Mouse (Mus musculus): ENCODE results near the gene Hsf5. TPM values are rescaled to one million over a fixed set of nuclear protein-coding genes. Genes with fewer than 3 reads are reported as not detected.

Gene Hsf5
- polyA plus RNA-seq, 1 experiment from 2014 or later = 0.05 TPM

GRCm38 (mm10) chr11:87677756-87678155 lies 60.8 kb downstream of the Hsf5 start:
- Histone ChIP-seq H3K36me3 (ENCODE audit: insufficient read depth, low read length) (no peaks in the 10 kb centered on the region), H3K27me3 (replicated peaks; ENCODE audit: insufficient read depth, low read length) (no peaks in the 10 kb centered on the region), H3K4me2 (replicated peaks; ENCODE audit: low read depth, low read length) (no peak overlapping the region), H3K9me3 (ENCODE audit: low read length) (no peaks in the 10 kb centered on the region), H3K4me3 (ENCODE audit: low read depth, low read length) (no peak overlapping the region), H3K4me1 (ENCODE audit: insufficient read depth, low read depth, low read length) (no peaks in the 10 kb centered on the region), H3K27ac (ENCODE audit: low read length) (no peak overlapping the region), H3K9ac (replicated peaks; ENCODE audit: low read depth) (no peak overlapping the region)
- no peak for DNase-seq (ENCODE audit: low spot score)
- ATAC-seq = no peak
- WGBS = 41% methylated on average over 5 of the region's 5 CpGs
- no peak for TF ChIP-seq EP300 (IDR thresholded peaks at IDR 0.05)
- no peak for TF ChIP-seq CTCF (IDR thresholded peaks at IDR 0.05)

GRCm38 (mm10) chr11:87678545-87678944 lies 61.6 kb downstream of the Hsf5 start:
- Histone ChIP-seq H3K4me2 (replicated peaks; ENCODE audit: low read depth, low read length) (no peak overlapping the region), H3K9me3 (ENCODE audit: low read length) (no peaks in the 10 kb centered on the region), H3K4me3 (ENCODE audit: low read depth, low read length) (no peak overlapping the region), H3K4me1 (ENCODE audit: insufficient read depth, low read depth, low read length) (no peaks in the 10 kb centered on the region), H3K36me3 (ENCODE audit: insufficient read depth, low read length) (no peaks in the 10 kb centered on the region), H3K9ac (replicated peaks; ENCODE audit: low read depth) (no peak overlapping the region), H3K27ac (ENCODE audit: low read length) (0 out of 2 replicates have a peak overlapping the region, but pooled peaks have one; percentile 38), H3K27me3 (replicated peaks; ENCODE audit: insufficient read depth, low read length) (no peaks in the 10 kb centered on the region)
- no peak for DNase-seq (ENCODE audit: low spot score)
- no peak for TF ChIP-seq EP300 (IDR thresholded peaks at IDR 0.05)
- no peak for TF ChIP-seq CTCF (IDR thresholded peaks at IDR 0.05)
- ATAC-seq = no peak
- 55% methylated on average over 4 of the region's 4 CpGs for WGBS

GRCm38 (mm10) chr11:87678976-87679375 lies 62.0 kb downstream of the Hsf5 start:
- Histone ChIP-seq H3K36me3 (ENCODE audit: insufficient read depth, low read length) (no peaks in the 10 kb centered on the region), H3K4me2 (replicated peaks; ENCODE audit: low read depth, low read length) (no peak overlapping the region)
- no peak for ATAC-seq

GRCm38 (mm10) chr11:87680786-87681185 lies 63.8 kb downstream of the Hsf5 start:
- Histone ChIP-seq H3K9ac (replicated peaks; ENCODE audit: low read depth) (no peak overlapping the region), H3K4me3 (ENCODE audit: low read depth, low read length) (no peak overlapping the region), H3K4me1 (ENCODE audit: insufficient read depth, low read depth, low read length) (no peaks in the 10 kb centered on the region), H3K27ac (ENCODE audit: low read length) (no peak overlapping the region), H3K4me2 (replicated peaks; ENCODE audit: low read depth, low read length) (no peak overlapping the region), H3K9me3 (ENCODE audit: low read length) (no peaks in the 10 kb centered on the region), H3K36me3 (ENCODE audit: insufficient read depth, low read length) (no peaks in the 10 kb centered on the region), H3K27me3 (replicated peaks; ENCODE audit: insufficient read depth, low read length) (no peaks in the 10 kb centered on the region)
- DNase-seq (ENCODE audit: low spot score) = no peak
- 50% methylated on average over 9 of the region's 9 CpGs for WGBS
- no peak for ATAC-seq
- TF ChIP-seq CTCF (IDR thresholded peaks at IDR 0.05) (no peak), EP300 (IDR thresholded peaks at IDR 0.05) (no peak)

More at GRCm38 (mm10) chr11:87678976-87679375, 62.0 kb downstream of the Hsf5 start:
- no peaks in the 10 kb centered on the region for H3K9me3 ChIP-seq (ENCODE audit: low read length)
- DNase-seq (ENCODE audit: low spot score) = no peak
- no peak overlapping the region for H3K4me3 ChIP-seq (ENCODE audit: low read depth, low read length)
- 58% methylated on average over 7 of the region's 7 CpGs for WGBS
- H3K9ac ChIP-seq (replicated peaks; ENCODE audit: low read depth) = no peak overlapping the region
- no peaks in the 10 kb centered on the region for H3K4me1 ChIP-seq (ENCODE audit: insufficient read depth, low read depth, low read length)
- TF ChIP-seq CTCF (IDR thresholded peaks at IDR 0.05) (no peak), EP300 (IDR thresholded peaks at IDR 0.05) (no peak)
- H3K27me3 ChIP-seq (replicated peaks; ENCODE audit: insufficient read depth, low read length) = no peaks in the 10 kb centered on the region
- H3K27ac ChIP-seq (ENCODE audit: low read length) = 0 out of 2 replicates have a peak overlapping the region, but pooled peaks have one; percentile 38

- TF ChIP-seq CTCF (IDR thresholded peaks at IDR 0.05) (no peak), EP300 (IDR thresholded peaks at IDR 0.05) (no peak)
- no peak overlapping the region for H3K4me2 ChIP-seq (replicated peaks; ENCODE audit: low read depth, low read length)
- no peaks in the 10 kb centered on the region for H3K4me1 ChIP-seq (ENCODE audit: insufficient read depth, low read depth, low read length)
- H3K27me3 ChIP-seq (replicated peaks; ENCODE audit: insufficient read depth, low read length) = no peaks in the 10 kb centered on the region
- H3K9me3 ChIP-seq (ENCODE audit: low read length) = no peaks in the 10 kb centered on the region
- no peak overlapping the region for H3K4me3 ChIP-seq (ENCODE audit: low read depth, low read length)
- DNase-seq (ENCODE audit: low spot score) (no peak), ATAC-seq (no peak)
- no peaks in the 10 kb centered on the region for H3K36me3 ChIP-seq (ENCODE audit: insufficient read depth, low read length)
- H3K27ac ChIP-seq (ENCODE audit: low read length) = 0 out of 2 replicates have a peak overlapping the region, but pooled peaks have one; percentile 4
- WGBS = 67% methylated on average over 12 of the region's 12 CpGs
- H3K9ac ChIP-seq (replicated peaks; ENCODE audit: low read depth) = no peak overlapping the region
Observed at GRCm38 (mm10) chr11:87682096-87682495, 65.1 kb downstream of the Hsf5 start.

GRCm38 (mm10) chr11:87682838-87683571 lies 66.0 kb downstream of the Hsf5 start:
- no peak for ATAC-seq
- 28% methylated on average over 13 of the region's 13 CpGs for WGBS

More at GRCm38 (mm10) chr11:87682838-87683571, 66.0 kb downstream of the Hsf5 start:
- DNase-seq (ENCODE audit: low spot score) = no peak
- Histone ChIP-seq H3K4me3 (ENCODE audit: low read depth, low read length) (no peak overlapping the region), H3K4me2 (replicated peaks; ENCODE audit: low read depth, low read length) (no peak overlapping the region), H3K9ac (replicated peaks; ENCODE audit: low read depth) (no peak overlapping the region), H3K27me3 (replicated peaks; ENCODE audit: insufficient read depth, low read length) (no peaks in the 10 kb centered on the region), H3K9me3 (ENCODE audit: low read length) (no peaks in the 10 kb centered on the region), H3K27ac (ENCODE audit: low read length) (no peak overlapping the region; the same call in 1 of the 2 replicates), H3K36me3 (ENCODE audit: insufficient read depth, low read length) (no peaks in the 10 kb centered on the region), H3K4me1 (ENCODE audit: insufficient read depth, low read depth, low read length) (no peaks in the 10 kb centered on the region)
- 0 out of 2 replicates have a peak, but pooled peaks have one; percentile 8 for TF ChIP-seq EP300 (IDR thresholded peaks at IDR 0.05)
- TF ChIP-seq CTCF (IDR thresholded peaks at IDR 0.05) = no peak
